Mouse (Mus musculus): Measurements from ENCODE around the gene Pafah2. TPM values are rescaled to one million over a fixed set of nuclear protein-coding genes. Genes with fewer than 3 reads are reported as not detected.

The Pafah2 gene
- polyA plus RNA-seq, 1 experiment from 2014 or later = 8.2 TPM

GRCm38 (mm10) chr4:134455310-134455709 is 59.2 kb downstream of the Pafah2 start:
- H3K36me3 ChIP-seq (ENCODE audit: control insufficient read depth, insufficient read depth) = no peaks in the 10 kb centered on the region
- 16% methylated on average over 6 of the region's 6 CpGs for WGBS (ENCODE audit: insufficient replicate concordance)
- peaks cover 7% of the 10 kb centered on the region for H3K4me1 ChIP-seq (ENCODE audit: control insufficient read depth, low read depth, low read length)
- no peak overlapping the region for H3K4me2 ChIP-seq (ENCODE audit: low read depth, low read length)
- no peak overlapping the region for H3K27ac ChIP-seq (ENCODE audit: low read length)
- no peaks in the 10 kb centered on the region for H3K9me3 ChIP-seq (replicated peaks; ENCODE audit: control insufficient read depth, low read length)
- no peak overlapping the region for H3K4me3 ChIP-seq (ENCODE audit: low read depth, low read length)
- H3K9ac ChIP-seq (ENCODE audit: low read depth, low read length) = no peak overlapping the region
- no peak for ATAC-seq (ENCODE audit: low read depth)
- peaks cover 5% of the 10 kb centered on the region for H3K27me3 ChIP-seq (ENCODE audit: control insufficient read depth, insufficient read depth, low read depth, low read length)

GRCm38 (mm10) chr4:134457130-134457825 is 61.2 kb downstream of the Pafah2 start:
- Histone ChIP-seq H3K36me3 (ENCODE audit: control insufficient read depth, insufficient read depth) (no peaks in the 10 kb centered on the region), H3K4me2 (ENCODE audit: low read depth, low read length) (no peak overlapping the region), H3K9me3 (replicated peaks; ENCODE audit: control insufficient read depth, low read length) (no peaks in the 10 kb centered on the region), H3K27ac (ENCODE audit: low read length) (no peak overlapping the region), H3K9ac (ENCODE audit: low read depth, low read length) (no peak overlapping the region), H3K4me3 (ENCODE audit: low read depth, low read length) (no peak overlapping the region), H3K4me1 (ENCODE audit: control insufficient read depth, low read depth, low read length) (peaks cover 7% of the 10 kb centered on the region), H3K27me3 (ENCODE audit: control insufficient read depth, insufficient read depth, low read depth, low read length) (no peaks in the 10 kb centered on the region; the same call in 1 of the 2 replicates)
- WGBS (ENCODE audit: insufficient replicate concordance) = 32% methylated on average over 7 of the region's 7 CpGs
- no peak; the same call in 1 of the 2 replicates for ATAC-seq (ENCODE audit: low read depth)

- Histone ChIP-seq H3K36me3 (ENCODE audit: control insufficient read depth, insufficient read depth) (no peaks in the 10 kb centered on the region), H3K27ac (ENCODE audit: low read length) (no peak overlapping the region), H3K9me3 (replicated peaks; ENCODE audit: control insufficient read depth, low read length) (no peaks in the 10 kb centered on the region), H3K4me1 (ENCODE audit: control insufficient read depth, low read depth, low read length) (peaks cover 7% of the 10 kb centered on the region), H3K4me3 (ENCODE audit: low read depth, low read length) (no peak overlapping the region), H3K4me2 (ENCODE audit: low read depth, low read length) (no peak overlapping the region), H3K9ac (ENCODE audit: low read depth, low read length) (no peak overlapping the region), H3K27me3 (ENCODE audit: control insufficient read depth, insufficient read depth, low read depth, low read length) (no peaks in the 10 kb centered on the region; the same call in 1 of the 2 replicates)
- no peak for ATAC-seq (ENCODE audit: low read depth)
- WGBS (ENCODE audit: insufficient replicate concordance) = 66% methylated on average over 5 of the region's 5 CpGs
These were observed 62.7 kb downstream of the Pafah2 start for GRCm38 (mm10) chr4:134458856-134459255.

GRCm38 (mm10) chr4:134460277-134460676 is 64.2 kb downstream of the Pafah2 start:
- ATAC-seq (ENCODE audit: low read depth) = no peak
- WGBS (ENCODE audit: insufficient replicate concordance) = 20% methylated on average over 10 of the region's 10 CpGs
- Histone ChIP-seq H3K9me3 (replicated peaks; ENCODE audit: control insufficient read depth, low read length) (no peaks in the 10 kb centered on the region), H3K27me3 (ENCODE audit: control insufficient read depth, insufficient read depth, low read depth, low read length) (no peaks in the 10 kb centered on the region), H3K36me3 (ENCODE audit: control insufficient read depth, insufficient read depth) (no peaks in the 10 kb centered on the region), H3K27ac (ENCODE audit: low read length) (no peak overlapping the region), H3K4me1 (ENCODE audit: control insufficient read depth, low read depth, low read length) (peaks cover 6% of the 10 kb centered on the region), H3K4me3 (ENCODE audit: low read depth, low read length) (no peak overlapping the region), H3K9ac (ENCODE audit: low read depth, low read length) (no peak overlapping the region), H3K4me2 (ENCODE audit: low read depth, low read length) (no peak overlapping the region)

- no peak for ATAC-seq (ENCODE audit: low read depth)
- Histone ChIP-seq H3K36me3 (ENCODE audit: control insufficient read depth, insufficient read depth) (no peaks in the 10 kb centered on the region), H3K9me3 (replicated peaks; ENCODE audit: control insufficient read depth, low read length) (no peaks in the 10 kb centered on the region), H3K27me3 (ENCODE audit: control insufficient read depth, insufficient read depth, low read depth, low read length) (no peaks in the 10 kb centered on the region), H3K4me1 (ENCODE audit: control insufficient read depth, low read depth, low read length) (peaks cover 3% of the 10 kb centered on the region), H3K9ac (ENCODE audit: low read depth, low read length) (no peak overlapping the region), H3K4me2 (ENCODE audit: low read depth, low read length) (no peak overlapping the region), H3K27ac (ENCODE audit: low read length) (no peak overlapping the region), H3K4me3 (ENCODE audit: low read depth, low read length) (no peak overlapping the region)
- WGBS (ENCODE audit: insufficient replicate concordance) = 44% methylated on average over 5 of the region's 5 CpGs
These were observed 65.1 kb downstream of the Pafah2 start for GRCm38 (mm10) chr4:134461252-134461651.

- Histone ChIP-seq H3K9ac (ENCODE audit: low read depth, low read length) (no peak overlapping the region), H3K9me3 (replicated peaks; ENCODE audit: control insufficient read depth, low read length) (no peaks in the 10 kb centered on the region), H3K4me1 (ENCODE audit: control insufficient read depth, low read depth, low read length) (peaks cover 13% of the 10 kb centered on the region), H3K4me2 (ENCODE audit: low read depth, low read length) (no peak overlapping the region), H3K4me3 (ENCODE audit: low read depth, low read length) (no peak overlapping the region), H3K27me3 (ENCODE audit: control insufficient read depth, insufficient read depth, low read depth, low read length) (no peaks in the 10 kb centered on the region), H3K36me3 (ENCODE audit: control insufficient read depth, insufficient read depth) (peaks cover 3% of the 10 kb centered on the region), H3K27ac (ENCODE audit: low read length) (no peak overlapping the region)
- no peak for ATAC-seq (ENCODE audit: low read depth)
- WGBS (ENCODE audit: insufficient replicate concordance) = 57% methylated on average over 12 of the region's 12 CpGs
These were observed 69.7 kb downstream of the Pafah2 start for GRCm38 (mm10) chr4:134465789-134466188.

- ATAC-seq (ENCODE audit: low read depth) = no peak
- 55% methylated on average over 11 of the region's 11 CpGs for WGBS (ENCODE audit: insufficient replicate concordance)
- H3K9ac ChIP-seq (ENCODE audit: low read depth, low read length) = no peak overlapping the region
- no peak overlapping the region for H3K4me2 ChIP-seq (ENCODE audit: low read depth, low read length)
- H3K9me3 ChIP-seq (replicated peaks; ENCODE audit: control insufficient read depth, low read length) = no peaks in the 10 kb centered on the region
- no peak overlapping the region for H3K4me3 ChIP-seq (ENCODE audit: low read depth, low read length)
- H3K36me3 ChIP-seq (ENCODE audit: control insufficient read depth, insufficient read depth) = peaks cover 10% of the 10 kb centered on the region
- no peak overlapping the region for H3K27ac ChIP-seq (ENCODE audit: low read length)
- no peaks in the 10 kb centered on the region for H3K27me3 ChIP-seq (ENCODE audit: control insufficient read depth, insufficient read depth, low read depth, low read length)
- peaks cover 14% of the 10 kb centered on the region for H3K4me1 ChIP-seq (ENCODE audit: control insufficient read depth, low read depth, low read length)
These were observed 70.5 kb downstream of the Pafah2 start for GRCm38 (mm10) chr4:134466381-134467262.

- Histone ChIP-seq H3K4me2 (ENCODE audit: low read depth, low read length) (peak overlapping the region; percentile 98), H3K27me3 (ENCODE audit: control insufficient read depth, insufficient read depth, low read depth, low read length) (no peaks in the 10 kb centered on the region), H3K36me3 (ENCODE audit: control insufficient read depth, insufficient read depth) (peaks cover 19% of the 10 kb centered on the region), H3K9me3 (replicated peaks; ENCODE audit: control insufficient read depth, low read length) (no peaks in the 10 kb centered on the region), H3K4me1 (ENCODE audit: control insufficient read depth, low read depth, low read length) (peaks cover 14% of the 10 kb centered on the region), H3K4me3 (ENCODE audit: low read depth, low read length) (peak overlapping the region; percentile 99), H3K9ac (ENCODE audit: low read depth, low read length) (peak overlapping the region; percentile 95), H3K27ac (ENCODE audit: low read length) (no peak overlapping the region; the same call in none of the 2 replicates)
- under 1% methylated on average over 31 of the region's 31 CpGs for WGBS (ENCODE audit: insufficient replicate concordance)
- ATAC-seq (ENCODE audit: low read depth) = peak; percentile 30
These were observed 71.5 kb downstream of the Pafah2 start for GRCm38 (mm10) chr4:134467435-134468214.
